Mouse (Mus musculus) cerebellum, postnatal 4 days (tissue): ENCODE results near the gene Rtca.

ENCODE experiments used
- DNase-seq, 2 experiments: peaks; one replicate each; pipeline ENCODE4 v3.0.0; 2022; ENCODE audit warnings: low spot score in 2 of 2, mixed read lengths in 1 of 2

Rtca gene

DNA sequence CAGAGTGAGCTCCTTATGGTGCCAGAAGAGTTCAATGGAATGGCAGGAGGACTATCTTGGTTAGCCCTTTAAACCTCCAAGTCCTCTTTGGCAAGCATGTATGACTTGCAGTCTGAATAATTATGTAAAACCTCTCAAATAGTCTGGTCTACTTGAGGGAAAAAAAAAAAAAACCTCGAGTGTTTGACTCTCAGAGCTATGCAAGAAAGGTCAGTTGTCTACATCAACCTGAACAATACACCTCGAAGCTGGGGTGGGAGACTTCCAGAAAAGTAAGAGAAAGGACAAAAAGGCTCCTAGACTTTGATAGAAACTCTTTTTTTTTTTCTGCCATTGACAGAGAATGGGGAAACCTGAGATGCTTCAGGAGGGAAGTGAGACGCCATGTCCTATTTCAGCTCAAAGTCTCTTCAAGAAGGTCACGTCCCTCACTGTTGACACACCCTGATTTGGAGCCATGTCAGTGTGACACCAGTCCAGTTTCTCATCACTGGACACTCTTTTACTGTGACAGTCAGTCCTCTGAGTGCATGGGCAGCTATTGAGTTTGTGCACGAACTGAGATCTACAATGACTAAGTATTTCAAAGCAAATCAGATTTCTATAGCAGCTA lies 31.2 kb downstream of the Rtca start:
- DNase-seq = no peak

DNA sequence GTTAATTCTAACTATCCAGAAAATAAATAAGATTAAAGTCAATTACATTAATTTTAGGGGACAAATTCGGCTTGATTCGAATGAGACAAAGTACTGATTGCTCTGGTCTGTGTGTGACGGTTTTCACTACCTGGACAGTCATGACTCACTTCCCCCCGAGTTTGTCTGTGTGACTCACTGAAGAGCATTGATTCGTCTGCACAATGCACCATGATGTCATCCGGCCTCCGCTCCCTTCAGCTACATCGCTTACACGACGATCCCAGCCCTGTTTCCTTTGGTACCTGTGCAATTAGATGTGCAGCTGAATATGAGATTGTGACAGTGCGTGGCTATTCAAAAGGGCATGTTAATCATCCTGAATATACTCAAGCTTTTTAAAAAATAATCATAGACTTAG lies 33.4 kb downstream of the Rtca start:
- DNase-seq = no peak

DNA sequence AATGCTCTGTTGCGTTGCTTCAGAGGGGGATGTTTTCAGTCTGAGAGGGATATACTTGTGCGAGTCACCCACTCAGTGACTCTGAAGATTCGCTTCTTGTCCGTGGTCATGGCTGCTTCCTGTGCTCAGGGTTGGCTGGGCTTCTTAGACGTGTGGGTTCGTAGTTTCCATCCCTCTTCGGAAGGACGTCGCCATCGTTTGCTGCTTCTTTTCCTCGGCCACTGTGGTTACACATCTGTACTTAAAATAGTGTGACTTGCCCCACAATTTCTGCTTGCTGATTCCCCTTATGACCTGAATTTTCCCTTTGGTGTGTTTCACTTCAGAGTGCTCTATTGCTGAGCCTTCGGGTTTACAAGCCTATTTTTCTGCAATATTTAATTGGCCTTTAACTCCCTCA lies 42.3 kb downstream of the Rtca start:
- DNase-seq = no peak

- no peak for DNase-seq
Measured at GRCm38 (mm10) chr3:116464318-116464717, 43.7 kb downstream of the Rtca start.

GRCm38 (mm10) chr3:116461053-116461452 lies 47.0 kb downstream of the Rtca start:
- DNase-seq = no peak

GRCm38 (mm10) chr3:116454529-116454928 lies 53.5 kb downstream of the Rtca start:
- DNase-seq = no peak

- no peak for DNase-seq
Measured at GRCm38 (mm10) chr3:116450741-116451140, 57.3 kb downstream of the Rtca start.

GRCm38 (mm10) chr3:116444327-116444726 lies 63.7 kb downstream of the Rtca start:
- no peak for DNase-seq

- no peak for DNase-seq
Measured at GRCm38 (mm10) chr3:116442788-116443187, 65.2 kb downstream of the Rtca start.

DNA sequence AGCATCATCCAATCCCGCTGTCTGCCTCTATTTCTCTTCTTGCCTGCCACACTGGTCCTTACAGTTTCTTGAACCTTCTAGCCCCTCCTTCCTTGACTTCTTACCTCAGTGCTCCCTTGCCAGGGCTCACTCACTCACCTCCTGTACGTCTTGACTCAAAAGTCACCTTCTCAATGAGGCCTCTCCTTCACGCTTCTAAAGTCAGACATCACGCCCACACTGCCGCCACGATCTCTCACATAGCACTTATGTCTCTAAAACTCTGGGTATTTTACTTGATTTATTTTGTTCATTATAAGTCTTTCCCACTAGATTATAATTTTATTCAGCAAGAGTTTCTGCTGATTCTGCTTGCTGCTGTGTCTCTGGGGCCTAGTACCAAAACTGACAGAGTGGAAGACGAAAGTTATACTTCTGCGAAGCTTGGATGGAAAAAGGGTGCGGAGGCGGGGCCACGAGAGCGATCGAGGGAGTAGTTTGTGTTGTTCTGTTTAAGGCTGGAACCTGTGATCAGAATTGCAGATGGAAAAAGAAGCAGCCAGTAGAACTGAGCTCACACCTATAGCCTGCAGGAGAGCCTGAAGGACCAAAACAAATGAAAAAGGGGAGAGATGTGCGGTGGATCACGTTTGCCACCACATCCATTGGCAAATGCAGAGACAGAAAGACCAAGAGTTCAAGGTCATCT lies 66.3 kb downstream of the Rtca start:
- no peak for DNase-seq

- no peak for DNase-seq
Measured at GRCm38 (mm10) chr3:116440066-116440997, 67.7 kb downstream of the Rtca start.
